Mouse (Mus musculus) midbrain, embryonic 11.5 days (tissue): ENCODE results near the gene Syt2. TPM values are rescaled to one million over a fixed set of nuclear protein-coding genes. Genes with fewer than 3 reads are reported as not detected.

Experiments
- ATAC-seq: fragments of 200-750 bp; cut with Nextera tagmentation; 2 replicates; pipeline ENCODE4 v1.8.0; 2017; ENCODE audit warnings: moderate TSS enrichment, moderate library complexity; ENCODE audit not compliant: low FRiP score
- DNase-seq: peaks from one replicate; pipeline ENCODE4 v3.0.0; 2015; ENCODE audit warnings: low spot score; ENCODE audit errors: missing footprints
- H3K27ac ChIP-seq: fragments of 300-500 bp; sonication (generic); 2 replicates; pipeline ENCODE4 v1.5.1; 2014; ENCODE audit warnings: low read depth, low read length
- H3K27me3 ChIP-seq: fragments of 300-500 bp; sonication (generic); 2 replicates; pipeline ENCODE4 v1.6.1; 2014; ENCODE audit warnings: mild to moderate bottlenecking, low read length, moderate library complexity, mixed read lengths; ENCODE audit not compliant: control insufficient read depth, insufficient read depth
- H3K36me3 ChIP-seq: fragments of 300-500 bp; sonication (generic); 2 replicates; pipeline ENCODE4 v1.6.1; 2014; ENCODE audit warnings: mild to moderate bottlenecking, low read length, moderate library complexity, mixed read lengths; ENCODE audit not compliant: control insufficient read depth, insufficient read depth
- H3K4me1 ChIP-seq: fragments of 300-500 bp; sonication (generic); 2 replicates; pipeline ENCODE4 v1.6.1; 2014; ENCODE audit warnings: low read length; ENCODE audit not compliant: control insufficient read depth, insufficient read depth
- H3K4me2 ChIP-seq: fragments of 300-500 bp; sonication (generic); 2 replicates; pipeline ENCODE4 v1.6.1; 2014; ENCODE audit warnings: mild to moderate bottlenecking, moderate library complexity
- H3K4me3 ChIP-seq: fragments of 300-500 bp; sonication (generic); 2 replicates; pipeline ENCODE4 v1.5.1; 2014; ENCODE audit warnings: low read depth, low read length
- H3K9ac ChIP-seq: fragments of 300-500 bp; sonication (generic); 2 replicates; pipeline ENCODE4 v1.6.1; 2014; ENCODE audit warnings: low read length
- H3K9me3 ChIP-seq: fragments of 300-500 bp; sonication (generic); 2 replicates; pipeline ENCODE4 v1.6.1; 2016; ENCODE audit warnings: low read length; ENCODE audit not compliant: control insufficient read depth
- WGBS: fragments of 180-500 bp; shearing (Covaris S2); extraction: QIAGEN DNeasy Blood & Tissue Kit; methylation state at CpG from one replicate; pipeline ENCODE4 v1.1.7; 2014; 5-methylcytosine and 5-hydroxymethylcytosine counted together
- polyA plus RNA-seq: library from polyadenylated mRNA; unstranded; fragments of >200 nt; fragmentation: Nextera tagmentation; extraction: Ambion mirVana; gene quantifications from 2 replicates; pipeline ENCODE4 v1.2.1, GENCODE M21; 2014

Gene Syt2
- polyA plus RNA-seq, 1 experiment from 2014 or later, result 1.6 TPM

DNA sequence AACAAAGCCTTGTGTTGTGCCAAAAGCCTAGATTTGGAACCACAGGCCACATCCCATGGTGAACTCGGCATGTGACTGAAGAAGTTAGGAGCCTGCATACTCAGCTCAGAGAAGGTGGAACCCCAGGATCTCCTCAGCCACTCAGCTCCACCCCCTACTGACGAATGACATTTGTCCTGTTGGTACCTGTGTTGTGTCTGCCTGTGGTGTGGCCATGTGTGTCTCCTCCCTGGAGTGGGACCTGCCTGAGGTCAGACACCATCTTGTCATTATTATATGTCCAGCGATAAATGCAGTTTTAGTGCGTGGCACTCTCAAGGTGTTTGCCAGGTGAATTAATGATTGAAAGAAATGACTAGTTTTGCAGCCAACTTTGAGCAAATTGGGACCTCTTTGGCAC lies 50.6 kb downstream of the Syt2 start:
- no peak for ATAC-seq
- H3K4me2 ChIP-seq, result no peak overlapping the region
- H3K9me3 ChIP-seq, result no peaks in the 10 kb centered on the region
- H3K9ac ChIP-seq, result no peak overlapping the region
- no peak for DNase-seq
- no peaks in the 10 kb centered on the region for H3K4me1 ChIP-seq
- H3K4me3 ChIP-seq, result no peak overlapping the region
- H3K27me3 ChIP-seq, result no peaks in the 10 kb centered on the region
- WGBS, result 88% methylated on average over 4 of the region's 4 CpGs
- H3K27ac ChIP-seq, result no peak overlapping the region
- no peaks in the 10 kb centered on the region for H3K36me3 ChIP-seq

DNA sequence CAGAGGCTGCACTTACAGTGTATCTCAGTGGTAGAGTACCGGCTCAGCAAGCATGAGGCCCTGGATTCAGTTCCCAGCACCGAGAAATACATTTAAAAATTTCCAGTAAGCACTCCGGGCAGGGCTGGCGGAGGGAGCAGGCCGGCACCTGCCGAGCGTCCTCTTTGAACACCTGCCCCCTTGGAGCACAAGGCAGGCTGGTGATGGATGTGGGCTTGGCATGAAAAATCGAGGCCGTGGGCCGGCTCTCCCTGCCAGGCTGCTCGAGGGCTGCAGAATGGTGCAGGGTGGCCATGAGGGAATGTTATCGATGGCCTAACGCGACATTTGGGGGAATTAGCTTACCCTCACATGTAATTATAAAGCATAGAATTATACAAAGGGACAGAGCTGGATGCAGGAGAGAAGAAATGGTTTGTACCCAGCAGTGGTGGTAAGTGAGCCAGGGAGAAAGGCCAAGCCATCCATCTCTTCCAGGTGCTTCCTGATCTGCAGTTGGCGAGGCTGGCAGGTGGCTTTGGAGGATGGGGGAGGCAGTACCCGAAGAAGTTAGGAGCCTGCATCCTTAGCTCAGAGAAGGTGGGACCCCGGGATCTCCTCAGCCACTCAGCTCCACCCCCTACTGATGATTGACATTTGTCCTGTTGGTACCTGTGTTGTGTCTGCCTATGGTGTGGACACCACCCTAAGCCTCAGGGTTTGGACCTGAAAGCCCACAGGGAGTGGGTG lies 51.2 kb downstream of the Syt2 start:
- no peak overlapping the region for H3K9ac ChIP-seq
- no peak overlapping the region for H3K27ac ChIP-seq
- H3K4me2 ChIP-seq, result no peak overlapping the region
- WGBS, result 91% methylated on average over 17 of the region's 17 CpGs
- ATAC-seq, result no peak
- H3K27me3 ChIP-seq, result no peaks in the 10 kb centered on the region
- no peaks in the 10 kb centered on the region for H3K4me1 ChIP-seq
- H3K36me3 ChIP-seq, result no peaks in the 10 kb centered on the region
- no peaks in the 10 kb centered on the region for H3K9me3 ChIP-seq
- no peak overlapping the region for H3K4me3 ChIP-seq
- peak; percentile 26 for DNase-seq

DNA sequence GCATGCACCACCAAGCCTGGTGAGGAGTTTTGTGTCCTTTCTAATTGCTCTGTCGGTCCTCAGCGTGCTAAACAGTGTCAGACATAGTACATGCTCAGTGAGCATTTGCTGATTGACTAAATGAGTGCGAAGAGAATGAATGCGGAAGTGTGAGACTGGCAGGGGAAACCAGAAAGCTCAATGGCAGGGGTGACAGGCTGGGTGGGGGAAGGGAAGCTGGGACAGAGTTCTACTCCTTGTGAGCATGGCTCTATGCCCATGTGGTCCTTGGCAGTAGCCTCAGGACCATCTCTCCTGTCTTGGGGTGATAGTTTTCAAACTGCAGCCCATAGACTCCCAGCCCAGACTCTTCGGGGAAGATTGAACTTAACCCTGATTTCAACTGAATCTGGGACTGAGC lies 52.0 kb downstream of the Syt2 start:
- Histone ChIP-seq H3K4me2 (no peak overlapping the region), H3K27ac (no peak overlapping the region), H3K4me1 (no peaks in the 10 kb centered on the region), H3K9me3 (no peaks in the 10 kb centered on the region), H3K27me3 (no peaks in the 10 kb centered on the region), H3K36me3 (no peaks in the 10 kb centered on the region), H3K4me3 (no peak overlapping the region), H3K9ac (no peak overlapping the region)
- DNase-seq (no peak), ATAC-seq (no peak)
- 80% methylated on average over 5 of the region's 5 CpGs for WGBS

DNA sequence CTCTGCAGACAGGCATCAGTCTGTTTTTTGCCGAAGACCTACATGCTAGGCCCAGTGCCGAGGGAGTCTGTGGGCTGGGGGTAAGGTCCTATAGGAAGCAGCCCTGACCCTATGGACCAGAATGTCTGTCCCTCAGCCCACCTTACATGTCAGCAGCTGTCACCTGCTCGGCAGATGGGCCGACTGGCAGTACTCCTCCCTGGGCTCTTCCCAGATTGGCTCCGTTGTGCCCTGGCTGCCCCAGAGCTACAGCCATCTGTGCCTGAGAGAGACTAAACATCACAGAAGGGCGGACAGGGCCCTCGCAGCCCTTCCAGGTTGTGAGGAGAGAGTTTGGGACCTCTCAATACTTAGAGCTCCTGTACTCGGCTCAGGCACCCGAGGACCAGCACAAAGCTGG lies 52.9 kb downstream of the Syt2 start:
- Histone ChIP-seq H3K9me3 (no peaks in the 10 kb centered on the region), H3K27ac (no peak overlapping the region), H3K4me1 (no peaks in the 10 kb centered on the region), H3K4me3 (no peak overlapping the region), H3K9ac (no peak overlapping the region), H3K4me2 (no peak overlapping the region), H3K36me3 (no peaks in the 10 kb centered on the region), H3K27me3 (no peaks in the 10 kb centered on the region)
- WGBS, result 69% methylated on average over 9 of the region's 9 CpGs
- ATAC-seq (no peak), DNase-seq (peak; percentile 75)

DNA sequence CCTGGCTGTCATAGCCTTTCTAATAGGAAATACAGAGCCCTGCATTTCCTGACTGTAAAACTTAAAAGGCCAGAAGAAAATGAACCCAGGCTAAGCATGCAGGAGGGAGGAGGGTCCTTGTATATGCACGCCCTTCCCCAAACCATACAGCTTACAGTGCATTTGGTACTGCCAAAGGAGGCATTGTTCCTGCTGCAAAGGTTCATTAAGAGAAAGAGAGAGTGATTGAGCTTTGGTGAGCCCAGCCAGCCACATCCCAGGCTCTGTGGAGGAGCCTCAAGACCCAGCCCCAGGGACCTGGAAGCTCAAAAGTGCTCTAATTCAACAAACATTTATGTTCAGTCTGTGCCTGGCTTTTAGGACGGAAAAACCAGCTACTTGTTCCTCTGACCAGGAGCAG lies 53.7 kb downstream of the Syt2 start:
- no peaks in the 10 kb centered on the region for H3K9me3 ChIP-seq

DNA sequence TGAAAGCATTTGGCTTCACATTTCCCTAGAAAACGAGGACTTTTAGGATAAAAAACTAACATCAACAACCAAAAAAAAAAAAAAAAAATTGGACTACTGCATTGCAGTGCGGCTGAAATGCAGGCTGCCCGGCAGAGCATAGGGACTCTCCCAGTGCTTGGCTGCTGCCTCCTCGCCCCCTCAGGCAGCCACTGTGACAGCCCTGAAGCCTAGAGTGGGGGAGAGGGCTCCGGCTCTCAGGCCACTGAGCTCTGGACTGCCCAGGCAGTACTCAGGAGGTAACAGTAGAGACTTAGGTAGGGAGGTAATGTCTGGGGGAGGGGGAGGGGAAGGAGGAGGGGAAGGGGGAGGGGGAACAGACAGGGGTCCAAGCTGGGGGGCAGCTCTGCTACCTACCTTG lies 54.2 kb downstream of the Syt2 start:
- Histone ChIP-seq H3K36me3 (no peaks in the 10 kb centered on the region), H3K27ac (no peak overlapping the region), H3K9me3 (no peaks in the 10 kb centered on the region), H3K4me1 (0 out of 2 replicates have a peak, but pooled peaks cover 2% of the 10 kb centered on the region), H3K9ac (no peak overlapping the region), H3K27me3 (peaks cover 2% of the 10 kb centered on the region; the same call in 1 of the 2 replicates), H3K4me2 (no peak overlapping the region), H3K4me3 (no peak overlapping the region)
- DNase-seq, result no peak
- no peak for ATAC-seq
- WGBS, result 33% methylated on average over 5 of the region's 5 CpGs

More for the DNA sequence above, 53.7 kb downstream of the Syt2 start:
- Histone ChIP-seq H3K27me3 (no peaks in the 10 kb centered on the region; the same call in 1 of the 2 replicates), H3K4me2 (no peak overlapping the region), H3K27ac (no peak overlapping the region), H3K4me1 (0 out of 2 replicates have a peak, but pooled peaks cover 2% of the 10 kb centered on the region), H3K9ac (no peak overlapping the region), H3K36me3 (no peaks in the 10 kb centered on the region), H3K4me3 (no peak overlapping the region)
- DNase-seq, result peak; percentile 74
- WGBS, result 48% methylated on average over 2 of the region's 2 CpGs
- no peak for ATAC-seq

DNA sequence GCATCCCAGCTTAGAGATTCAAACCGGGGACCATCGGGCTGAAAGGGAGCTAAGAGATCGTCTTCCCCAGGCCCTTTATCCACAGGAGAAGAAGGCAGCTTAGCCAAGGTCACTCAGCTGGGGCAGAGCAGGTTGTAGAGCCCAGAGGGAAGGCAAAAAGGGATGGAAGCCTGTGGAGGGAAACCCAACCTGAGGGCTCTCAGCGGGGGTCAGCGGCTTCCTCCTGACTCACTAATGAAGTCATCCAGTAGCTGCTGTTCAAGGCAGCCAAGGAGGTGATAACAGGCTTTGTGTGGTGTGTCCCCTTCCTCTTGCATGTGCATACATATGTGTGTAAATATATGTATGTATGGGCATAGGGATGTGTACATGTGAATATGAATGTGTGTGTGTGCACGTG lies 54.7 kb downstream of the Syt2 start:
- no peaks in the 10 kb centered on the region for H3K9me3 ChIP-seq
- no peak overlapping the region for H3K9ac ChIP-seq
- H3K27ac ChIP-seq, result no peak overlapping the region
- H3K4me1 ChIP-seq, result 0 out of 2 replicates have a peak, but pooled peaks cover 2% of the 10 kb centered on the region
- no peak overlapping the region for H3K4me2 ChIP-seq
- ATAC-seq (no peak), DNase-seq (no peak)
- WGBS, result 13% methylated on average over 6 of the region's 6 CpGs
- H3K4me3 ChIP-seq, result no peak overlapping the region
- H3K27me3 ChIP-seq, result peaks cover 4% of the 10 kb centered on the region; the same call in 1 of the 2 replicates
- H3K36me3 ChIP-seq, result no peaks in the 10 kb centered on the region

DNA sequence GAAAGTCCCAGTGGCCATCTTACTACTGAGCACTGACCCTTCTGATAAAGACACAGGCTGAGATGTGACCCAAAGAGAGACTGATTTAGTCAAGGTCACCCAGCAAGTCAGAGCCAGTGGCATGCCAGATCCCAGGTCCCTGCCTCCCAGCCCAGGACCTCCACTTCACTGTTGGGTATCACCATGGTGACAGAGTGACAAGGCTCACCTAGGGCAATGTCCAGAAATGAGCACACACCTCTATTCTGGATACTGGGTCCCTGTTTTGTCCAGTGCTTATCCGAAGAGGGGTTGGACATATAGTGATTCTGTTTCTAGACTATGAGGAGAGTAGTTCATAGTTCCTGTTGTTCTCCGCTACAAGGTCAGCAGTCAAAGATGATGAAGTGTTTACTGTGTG lies 56.8 kb downstream of the Syt2 start:
- WGBS, result 94% methylated on average over 2 of the region's 2 CpGs
- Histone ChIP-seq H3K4me2 (no peak overlapping the region), H3K9me3 (no peaks in the 10 kb centered on the region), H3K4me1 (peaks cover 2% of the 10 kb centered on the region; the same call in 1 of the 2 replicates), H3K9ac (no peak overlapping the region), H3K27ac (no peak overlapping the region), H3K4me3 (no peak overlapping the region), H3K36me3 (no peaks in the 10 kb centered on the region), H3K27me3 (peaks cover 20% of the 10 kb centered on the region)
- DNase-seq, result no peak
- no peak for ATAC-seq

DNA sequence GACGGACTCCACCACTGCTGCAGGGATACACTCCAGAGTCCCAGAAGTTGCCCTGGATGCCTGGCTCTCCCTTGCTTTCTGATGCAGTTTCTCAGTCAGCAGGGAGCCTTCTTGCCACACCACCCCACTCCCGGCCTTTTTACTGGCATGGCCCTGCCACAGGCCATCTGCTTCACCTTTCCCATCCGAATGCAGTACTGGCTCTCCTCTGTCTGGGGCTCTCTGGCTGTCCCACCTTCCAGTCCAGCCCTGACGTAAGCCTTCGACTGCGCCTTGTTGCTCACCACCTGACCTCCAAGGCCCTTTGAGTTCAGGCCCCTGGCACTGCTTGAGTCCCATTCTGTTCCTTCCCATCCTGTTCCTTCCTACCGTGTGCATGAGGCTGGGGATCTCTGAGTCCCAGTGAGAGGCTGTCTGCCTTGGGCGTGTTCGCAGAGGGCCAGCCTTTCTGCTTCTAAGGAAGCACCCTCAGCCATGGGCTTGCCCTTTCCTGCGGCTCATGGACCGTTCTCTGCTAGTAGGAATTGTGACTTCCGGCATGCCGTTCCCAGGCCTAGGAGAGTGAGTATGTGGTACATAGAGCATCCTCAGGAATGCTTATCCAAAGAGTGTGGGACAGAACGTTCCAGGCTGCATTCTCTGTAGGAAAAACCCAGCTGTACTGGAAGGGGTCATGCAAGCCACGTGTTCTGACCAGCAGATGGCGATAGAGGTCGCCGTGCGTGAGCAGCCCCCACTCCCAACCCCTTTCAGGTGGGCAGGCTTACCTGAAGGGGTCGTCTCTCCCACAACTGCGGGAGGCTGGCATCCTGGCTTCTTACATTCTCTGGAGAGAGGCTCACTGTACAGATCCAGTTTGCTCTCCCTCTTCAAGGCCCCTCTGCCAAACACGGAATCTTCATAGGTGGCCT lies 58.2 kb downstream of the Syt2 start:
- Histone ChIP-seq H3K36me3 (no peaks in the 10 kb centered on the region), H3K27ac (no peak overlapping the region), H3K27me3 (peaks cover 20% of the 10 kb centered on the region), H3K9me3 (no peaks in the 10 kb centered on the region), H3K4me3 (no peak overlapping the region), H3K4me1 (peaks cover 9% of the 10 kb centered on the region), H3K9ac (no peak overlapping the region), H3K4me2 (no peak overlapping the region)
- DNase-seq (peak; percentile 93), ATAC-seq (no peak)
- WGBS, result 33% methylated on average over 22 of the region's 22 CpGs
